Mouse (Mus musculus): ENCODE measurements around the gene Gm5767. TPM values are rescaled to one million over a fixed set of nuclear protein-coding genes. Genes with fewer than 3 reads are reported as not detected.

The Gm5767 gene
- polyA plus RNA-seq, 1 experiment from 2014 or later = not detected

- H3K27me3 ChIP-seq = peaks cover 9% of the 10 kb centered on the region
- H3K9me3 ChIP-seq = no peaks in the 10 kb centered on the region
- no peaks in the 10 kb centered on the region for H3K36me3 ChIP-seq
- ATAC-seq (ENCODE audit: insufficient number of reproducible peaks, insufficient read depth, low FRiP score, low TSS enrichment, low read depth) = no peak
- WGBS = 6% methylated on average over 15 of the region's 15 CpGs
- 0 out of 2 replicates have a peak overlapping the region, but pooled peaks have one; percentile 4 for H3K27ac ChIP-seq
- peak overlapping the region; percentile 76 for H3K4me3 ChIP-seq
- peak overlapping the region; percentile 80 for H3K4me2 ChIP-seq
- H3K4me1 ChIP-seq = peaks cover 37% of the 10 kb centered on the region
- peak overlapping the region; percentile 76 for H3K9ac ChIP-seq
These were observed 10.2 kb upstream of the Gm5767 start for GRCm38 (mm10) chr16:8670041-8671035.

GRCm38 (mm10) chr16:8671551-8672349 is 8.8 kb upstream of the Gm5767 start, which contains the start of gene Carhsp1:
Carhsp1 (minus strand) TSS chr16:8672155.
- Histone ChIP-seq H3K9me3 (no peaks in the 10 kb centered on the region), H3K27ac (peak within 1 kb of the TSS; percentile 80), H3K27me3 (peaks cover 9% of the 10 kb centered on the region), H3K4me2 (peak within 1 kb of the TSS; percentile 80), H3K36me3 (no peaks in the 10 kb centered on the region), H3K9ac (peak within 1 kb of the TSS; percentile 76), H3K4me3 (peak within 1 kb of the TSS; percentile 76), H3K4me1 (peaks cover 29% of the 10 kb centered on the region)
- WGBS = under 1% methylated on average over 67 of the region's 67 CpGs
- peak; percentile 84 for ATAC-seq (ENCODE audit: insufficient number of reproducible peaks, insufficient read depth, low FRiP score, low TSS enrichment, low read depth)

GRCm38 (mm10) chr16:8672350-8672687 is 8.3 kb upstream of the Gm5767 start:
- Histone ChIP-seq H3K27ac (no peak overlapping the region), H3K4me3 (peak overlapping the region; percentile 76), H3K27me3 (peaks cover 9% of the 10 kb centered on the region), H3K36me3 (no peaks in the 10 kb centered on the region), H3K9me3 (no peaks in the 10 kb centered on the region), H3K4me1 (peaks cover 29% of the 10 kb centered on the region), H3K4me2 (peak overlapping the region; percentile 80), H3K9ac (peak overlapping the region; percentile 76; the same call in 1 of the 2 replicates)
- no peak for ATAC-seq (ENCODE audit: insufficient number of reproducible peaks, insufficient read depth, low FRiP score, low TSS enrichment, low read depth)
- under 1% methylated on average over 18 of the region's 18 CpGs for WGBS

GRCm38 (mm10) chr16:8672811-8673210 is 7.8 kb upstream of the Gm5767 start:
- Histone ChIP-seq H3K36me3 (no peaks in the 10 kb centered on the region), H3K27ac (no peak overlapping the region), H3K27me3 (peaks cover 9% of the 10 kb centered on the region), H3K4me2 (0 out of 2 replicates have a peak overlapping the region, but pooled peaks have one; percentile 80), H3K4me1 (peaks cover 24% of the 10 kb centered on the region), H3K9me3 (no peaks in the 10 kb centered on the region), H3K4me3 (no peak overlapping the region), H3K9ac (no peak overlapping the region)
- no peak for ATAC-seq (ENCODE audit: insufficient number of reproducible peaks, insufficient read depth, low FRiP score, low TSS enrichment, low read depth)

GRCm38 (mm10) chr16:8673343-8673742 is 7.2 kb upstream of the Gm5767 start:
- Histone ChIP-seq H3K4me2 (no peak overlapping the region), H3K27me3 (peaks cover 9% of the 10 kb centered on the region), H3K4me1 (peaks cover 22% of the 10 kb centered on the region), H3K9ac (no peak overlapping the region), H3K4me3 (no peak overlapping the region), H3K9me3 (no peaks in the 10 kb centered on the region), H3K36me3 (no peaks in the 10 kb centered on the region), H3K27ac (no peak overlapping the region)
- WGBS = 61% methylated on average over 6 of the region's 6 CpGs
- no peak for ATAC-seq (ENCODE audit: insufficient number of reproducible peaks, insufficient read depth, low FRiP score, low TSS enrichment, low read depth)

- no peak overlapping the region for H3K4me3 ChIP-seq
- ATAC-seq (ENCODE audit: insufficient number of reproducible peaks, insufficient read depth, low FRiP score, low TSS enrichment, low read depth) = no peak
- 4% methylated on average over 8 of the region's 8 CpGs for WGBS
- peaks cover 9% of the 10 kb centered on the region for H3K27me3 ChIP-seq
- H3K4me2 ChIP-seq = no peak overlapping the region
- peaks cover 19% of the 10 kb centered on the region for H3K4me1 ChIP-seq
- H3K36me3 ChIP-seq = no peaks in the 10 kb centered on the region
- no peaks in the 10 kb centered on the region for H3K9me3 ChIP-seq
- H3K27ac ChIP-seq = no peak overlapping the region
- no peak overlapping the region for H3K9ac ChIP-seq
These were observed 6.4 kb upstream of the Gm5767 start for GRCm38 (mm10) chr16:8674165-8674564.

GRCm38 (mm10) chr16:8675559-8675958 is 5.0 kb upstream of the Gm5767 start:
- H3K9me3 ChIP-seq = no peaks in the 10 kb centered on the region
- WGBS = 84% methylated on average over 8 of the region's 8 CpGs
- peaks cover 9% of the 10 kb centered on the region for H3K27me3 ChIP-seq
- H3K27ac ChIP-seq = no peak overlapping the region
- ATAC-seq (ENCODE audit: insufficient number of reproducible peaks, insufficient read depth, low FRiP score, low TSS enrichment, low read depth) = no peak
- H3K4me2 ChIP-seq = no peak overlapping the region
- H3K4me3 ChIP-seq = no peak overlapping the region
- H3K36me3 ChIP-seq = no peaks in the 10 kb centered on the region
- peaks cover 5% of the 10 kb centered on the region for H3K4me1 ChIP-seq
- H3K9ac ChIP-seq = no peak overlapping the region

GRCm38 (mm10) chr16:8676228-8676627 is 4.3 kb upstream of the Gm5767 start:
- no peak overlapping the region for H3K4me2 ChIP-seq
- no peaks in the 10 kb centered on the region for H3K9me3 ChIP-seq
- no peak overlapping the region for H3K4me3 ChIP-seq
- H3K4me1 ChIP-seq = no peaks in the 10 kb centered on the region
- H3K9ac ChIP-seq = no peak overlapping the region
- H3K27ac ChIP-seq = no peak overlapping the region
- H3K27me3 ChIP-seq = peaks cover 9% of the 10 kb centered on the region
- 75% methylated on average over 2 of the region's 2 CpGs for WGBS
- no peaks in the 10 kb centered on the region for H3K36me3 ChIP-seq
- ATAC-seq (ENCODE audit: insufficient number of reproducible peaks, insufficient read depth, low FRiP score, low TSS enrichment, low read depth) = no peak

- ATAC-seq (ENCODE audit: insufficient number of reproducible peaks, insufficient read depth, low FRiP score, low TSS enrichment, low read depth) = no peak
- Histone ChIP-seq H3K9me3 (no peaks in the 10 kb centered on the region), H3K27ac (no peak overlapping the region), H3K9ac (no peak overlapping the region), H3K27me3 (peaks cover 9% of the 10 kb centered on the region), H3K4me1 (no peaks in the 10 kb centered on the region), H3K4me3 (no peak overlapping the region), H3K4me2 (no peak overlapping the region), H3K36me3 (no peaks in the 10 kb centered on the region)
- WGBS = 51% methylated on average over 4 of the region's 4 CpGs
These were observed 3.8 kb upstream of the Gm5767 start for GRCm38 (mm10) chr16:8676800-8677199.

GRCm38 (mm10) chr16:8678035-8678434 is 2.5 kb upstream of the Gm5767 start:
- no peak for ATAC-seq (ENCODE audit: insufficient number of reproducible peaks, insufficient read depth, low FRiP score, low TSS enrichment, low read depth)
- no peaks in the 10 kb centered on the region for H3K4me1 ChIP-seq
- 53% methylated on average over 5 of the region's 5 CpGs for WGBS

GRCm38 (mm10) chr16:8678676-8679075 is 1.9 kb upstream of the Gm5767 start:
- no peak overlapping the region for H3K9ac ChIP-seq
- ATAC-seq (ENCODE audit: insufficient number of reproducible peaks, insufficient read depth, low FRiP score, low TSS enrichment, low read depth) = no peak

More at GRCm38 (mm10) chr16:8678035-8678434, 2.5 kb upstream of the Gm5767 start:
- Histone ChIP-seq H3K36me3 (no peaks in the 10 kb centered on the region), H3K9me3 (no peaks in the 10 kb centered on the region), H3K4me2 (no peak overlapping the region), H3K27me3 (peaks cover 4% of the 10 kb centered on the region), H3K9ac (no peak overlapping the region), H3K4me3 (no peak overlapping the region), H3K27ac (no peak overlapping the region)

More at GRCm38 (mm10) chr16:8678676-8679075, 1.9 kb upstream of the Gm5767 start:
- Histone ChIP-seq H3K4me1 (no peaks in the 10 kb centered on the region), H3K27ac (no peak overlapping the region), H3K36me3 (no peaks in the 10 kb centered on the region), H3K4me3 (no peak overlapping the region), H3K4me2 (no peak overlapping the region), H3K9me3 (no peaks in the 10 kb centered on the region), H3K27me3 (no peaks in the 10 kb centered on the region)
- 84% methylated on average over 4 of the region's 4 CpGs for WGBS

Data from embryonic facial prominence, embryonic 13.5 days (tissue).